Mouse (Mus musculus) gastrocnemius, adult 2 months (tissue): ENCODE results near the gene Gng7. TPM values are rescaled to one million over a fixed set of nuclear protein-coding genes. Genes with fewer than 3 reads are reported as not detected.
A peak's percentile ranks its signal among the peaks of the same experiment; 100 is the strongest.

Source experiments
- DNase-seq: peaks from one replicate; pipeline ENCODE4 v3.0.0; 2022
- H3K27ac ChIP-seq: fragments of 200-600 bp; 2 replicates; pipeline ENCODE4 v1.8.1; 2022; ENCODE audit warnings: mild to moderate bottlenecking
- H3K4me3 ChIP-seq: fragments of 200-600 bp; 2 replicates; pipeline ENCODE4 v1.8.1; 2022; ENCODE audit warnings: mild to moderate bottlenecking, moderate library complexity
- CTCF ChIP-seq: fragments of 200-600 bp; IDR thresholded peaks from 2 replicates; pipeline ENCODE4 v1.8.1; 2022; ENCODE audit warnings: antibody characterized with exemption, mild to moderate bottlenecking, moderate library complexity
- intact Hi-C: fragments of 180-260 bp; cut with DNase I; formaldehyde crosslinking; loops from one replicate; pipeline ENCODE4 v1.15.1; 2025
- total RNA-seq, 2 experiments: library from RNA; stranded (reverse); gene quantifications; 2 replicates each; pipeline ENCODE4 v1.2.3; 2021

Gng7 gene
- total RNA-seq, 2 experiments from 2014 or later = 0.66 to 1.0 TPM

- no peak for TF ChIP-seq CTCF
- H3K4me3 ChIP-seq = peak overlapping the region; percentile 95
- peak overlapping the region; percentile 84 for H3K27ac ChIP-seq
- intact Hi-C loops = no loop called here
- no peak for DNase-seq
Measured at GRCm38 (mm10) chr10:80917336-80917778, 97.4 kb downstream of the Gng7 start.

DNA sequence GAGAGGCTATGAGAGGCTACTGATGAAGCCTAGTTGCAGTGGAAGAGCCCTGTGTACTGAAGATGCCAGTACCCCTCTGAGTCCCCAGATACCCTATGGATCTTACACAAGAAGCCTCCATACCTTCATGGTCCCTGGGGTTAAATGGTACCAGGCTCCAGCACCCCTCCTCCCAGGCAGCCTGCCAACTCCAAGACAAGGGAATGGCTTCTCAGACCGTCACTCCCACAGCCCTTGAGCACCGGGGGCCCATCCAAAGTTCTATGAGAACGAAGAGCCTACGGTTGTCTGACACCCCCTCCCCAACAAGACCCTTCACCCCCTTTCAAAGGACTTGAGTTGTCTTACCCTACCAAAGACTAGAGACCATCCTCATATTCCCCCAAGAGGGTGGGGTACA, 99.0 kb downstream of the Gng7 start:
- intact Hi-C loops = no loop called here
- DNase-seq = no peak
- TF ChIP-seq CTCF = no peak
- Histone ChIP-seq H3K27ac (no peak overlapping the region), H3K4me3 (no peak overlapping the region)

DNA sequence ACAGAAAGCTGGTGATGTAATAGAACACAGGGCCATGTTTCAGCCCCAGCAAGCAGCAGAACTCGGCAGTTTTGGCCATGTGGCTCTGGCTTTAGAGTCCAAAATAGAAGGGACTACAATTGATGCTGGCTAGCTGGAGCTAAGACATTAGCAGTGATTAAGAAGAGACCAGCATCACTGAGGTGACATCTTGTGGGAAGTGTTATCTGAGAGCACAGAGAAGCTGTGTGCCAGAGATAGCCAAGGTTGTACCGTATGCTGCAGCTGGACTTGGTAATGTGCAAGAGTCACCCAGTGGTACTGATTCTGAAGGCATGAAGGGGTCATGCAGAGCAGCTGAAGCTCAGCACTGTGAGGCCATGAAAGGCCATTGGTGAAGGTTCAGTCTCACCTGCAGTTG, 99.5 kb downstream of the Gng7 start:
- TF ChIP-seq CTCF = no peak
- H3K4me3 ChIP-seq = no peak overlapping the region
- H3K27ac ChIP-seq = no peak overlapping the region
- no peak for DNase-seq
- intact Hi-C loops = no loop called here

DNA sequence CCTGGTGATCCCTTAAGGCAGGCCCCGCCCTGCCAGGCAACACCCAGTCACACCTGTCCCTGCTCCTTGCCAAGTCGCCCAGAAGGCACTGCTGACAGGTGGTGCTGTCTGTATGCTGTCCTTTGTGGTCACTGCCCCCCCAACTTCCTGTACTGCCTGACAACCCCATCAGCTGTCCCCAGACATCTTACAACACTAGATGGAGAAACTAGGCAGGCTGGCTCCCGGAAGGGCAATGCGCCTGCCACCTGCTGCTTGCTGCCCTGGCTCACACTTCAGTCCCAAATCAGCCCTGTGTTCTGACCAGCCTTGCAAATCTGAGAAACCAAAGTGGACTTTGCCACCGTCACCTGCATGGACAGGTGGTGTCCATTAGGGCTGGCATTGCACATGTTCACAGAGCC, 100.5 kb downstream of the Gng7 start:
- peak overlapping the region; percentile 89 for H3K27ac ChIP-seq
- peak; percentile 83 for DNase-seq
- peak; percentile 13; the same call in 1 of the 2 replicates for TF ChIP-seq CTCF
- intact Hi-C loops = no loop called here
- no peak overlapping the region for H3K4me3 ChIP-seq

DNA sequence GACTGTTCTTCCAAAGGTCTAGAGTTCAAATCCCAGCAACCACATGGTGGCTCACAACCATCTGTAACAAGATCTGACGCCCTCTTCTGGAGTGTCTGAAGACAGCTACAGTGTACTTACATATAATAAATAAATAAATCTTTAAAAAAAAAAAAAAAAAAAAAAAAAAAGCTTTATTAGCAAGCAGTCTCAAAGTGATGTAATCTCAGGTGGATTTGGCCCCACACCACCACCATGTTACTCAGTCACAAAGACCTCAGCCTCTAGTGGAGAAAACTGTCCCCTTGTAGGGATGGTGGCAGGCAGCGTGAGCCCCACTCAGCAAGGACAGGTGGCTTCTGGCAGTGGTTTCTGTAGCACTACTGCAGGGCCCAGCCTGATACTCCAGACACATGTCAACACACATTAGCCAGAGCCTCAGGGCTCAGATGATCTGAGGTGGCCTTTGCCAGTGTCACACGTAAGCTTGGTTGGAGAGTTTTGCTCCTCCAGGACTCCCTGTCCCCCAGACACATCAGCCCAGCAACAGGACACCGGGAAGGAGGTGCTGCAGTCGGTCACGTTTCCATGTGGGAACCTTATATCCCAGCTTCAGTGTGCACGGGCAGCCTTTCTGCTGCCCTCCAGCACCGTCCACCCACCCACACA, 101.3 kb downstream of the Gng7 start:
- H3K27ac ChIP-seq = peak overlapping the region; percentile 89
- intact Hi-C loops = no loop called here
- DNase-seq = peak; percentile 70
- TF ChIP-seq CTCF = no peak
- H3K4me3 ChIP-seq = no peak overlapping the region

- no peak for DNase-seq
- intact Hi-C loops = no loop called here
- Histone ChIP-seq H3K27ac (peak overlapping the region; percentile 43; the same call in 1 of the 2 replicates), H3K4me3 (no peak overlapping the region)
- no peak for TF ChIP-seq CTCF
Measured at GRCm38 (mm10) chr10:80911891-80912290, 102.9 kb downstream of the Gng7 start.

DNA sequence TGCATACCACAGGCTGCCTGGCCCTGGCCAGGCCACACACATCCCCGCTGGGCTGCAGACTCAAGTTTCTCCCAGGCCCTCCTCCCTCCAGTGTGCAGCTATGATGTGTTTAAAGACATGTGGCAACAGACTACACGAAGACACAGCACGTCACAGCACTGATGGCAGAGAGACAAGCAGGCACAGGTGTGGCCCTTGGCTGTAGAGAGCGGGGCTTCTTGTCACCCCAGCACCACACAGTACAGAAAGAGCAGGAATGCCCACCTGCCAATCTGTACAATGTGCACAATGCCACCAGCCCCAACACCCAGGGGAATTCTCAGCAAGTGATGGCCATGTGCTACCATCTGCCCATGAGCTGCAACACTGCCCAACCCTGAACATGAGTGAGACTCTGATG, 103.4 kb downstream of the Gng7 start:
- intact Hi-C loops = no loop called here
- TF ChIP-seq CTCF = no peak
- peak overlapping the region; percentile 43 for H3K27ac ChIP-seq
- DNase-seq = no peak
- H3K4me3 ChIP-seq = no peak overlapping the region

DNA sequence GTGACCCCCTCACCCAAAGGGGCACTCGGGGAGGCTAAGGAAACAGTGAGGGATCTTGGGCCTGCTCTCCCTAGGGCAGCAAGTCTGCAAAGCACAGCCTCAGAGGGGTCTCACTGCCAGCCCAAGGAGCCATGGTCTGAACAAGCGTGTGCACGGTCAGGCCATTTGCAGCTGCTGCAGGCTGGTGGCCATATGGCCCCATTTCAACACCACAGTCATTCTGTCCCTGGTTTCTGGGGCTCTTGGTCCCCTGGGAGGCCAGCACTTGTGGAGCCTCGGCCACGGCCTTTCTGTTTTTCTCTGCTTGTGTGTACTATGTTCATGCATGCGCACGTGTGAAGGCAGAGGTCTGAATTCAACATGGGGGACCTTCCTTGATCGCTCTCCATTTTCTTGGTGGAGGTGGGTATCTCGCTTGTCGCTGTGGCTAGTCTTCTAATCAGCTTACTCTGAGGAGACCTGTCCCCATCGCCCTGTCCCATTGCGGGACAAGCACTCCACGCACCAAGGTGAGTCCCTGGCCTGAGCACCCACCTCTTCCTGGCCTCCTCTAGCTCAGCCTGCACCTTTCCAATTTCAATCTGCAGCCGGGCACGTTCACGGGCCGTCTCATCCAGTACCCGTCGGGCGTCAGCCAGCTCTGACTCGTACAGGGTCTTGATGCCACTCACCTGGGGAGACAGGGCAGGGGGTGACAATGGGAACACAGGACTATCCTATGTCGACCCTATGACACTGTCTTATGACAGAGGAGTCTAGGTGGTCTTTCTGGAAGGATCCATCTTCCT, 105.2 kb downstream of the Gng7 start:
- intact Hi-C loops = no loop called here
- no peak overlapping the region for H3K4me3 ChIP-seq
- TF ChIP-seq CTCF = no peak
- no peak overlapping the region; the same call in 1 of the 2 replicates for H3K27ac ChIP-seq
- peak; percentile 64 for DNase-seq

- Histone ChIP-seq H3K4me3 (no peak overlapping the region), H3K27ac (no peak overlapping the region)
- no peak for TF ChIP-seq CTCF
- no peak for DNase-seq
- intact Hi-C loops = loop anchor here (5.0 kb wide), 1 partner anchor 273 kb away; the partner anchor contains the start of gene Eef2
Measured at GRCm38 (mm10) chr10:80904709-80905108, 110.0 kb downstream of the Gng7 start.

GRCm38 (mm10) chr10:80904004-80904693, 110.6 kb downstream of the Gng7 start:
- no peak for DNase-seq
- intact Hi-C loops = loop anchor here (5.0 kb wide), 1 partner anchor 273 kb away; the partner anchor contains the start of gene Eef2
- no peak for TF ChIP-seq CTCF
- no peak overlapping the region for H3K4me3 ChIP-seq
- no peak overlapping the region for H3K27ac ChIP-seq

- no peak for DNase-seq
- TF ChIP-seq CTCF = no peak
- intact Hi-C loops = loop anchor here (5.0 kb wide), 1 partner anchor 274 kb away; the partner anchor contains the start of gene Eef2
- Histone ChIP-seq H3K4me3 (no peak overlapping the region), H3K27ac (no peak overlapping the region)
Measured at GRCm38 (mm10) chr10:80903282-80903681, 111.5 kb downstream of the Gng7 start.

DNA sequence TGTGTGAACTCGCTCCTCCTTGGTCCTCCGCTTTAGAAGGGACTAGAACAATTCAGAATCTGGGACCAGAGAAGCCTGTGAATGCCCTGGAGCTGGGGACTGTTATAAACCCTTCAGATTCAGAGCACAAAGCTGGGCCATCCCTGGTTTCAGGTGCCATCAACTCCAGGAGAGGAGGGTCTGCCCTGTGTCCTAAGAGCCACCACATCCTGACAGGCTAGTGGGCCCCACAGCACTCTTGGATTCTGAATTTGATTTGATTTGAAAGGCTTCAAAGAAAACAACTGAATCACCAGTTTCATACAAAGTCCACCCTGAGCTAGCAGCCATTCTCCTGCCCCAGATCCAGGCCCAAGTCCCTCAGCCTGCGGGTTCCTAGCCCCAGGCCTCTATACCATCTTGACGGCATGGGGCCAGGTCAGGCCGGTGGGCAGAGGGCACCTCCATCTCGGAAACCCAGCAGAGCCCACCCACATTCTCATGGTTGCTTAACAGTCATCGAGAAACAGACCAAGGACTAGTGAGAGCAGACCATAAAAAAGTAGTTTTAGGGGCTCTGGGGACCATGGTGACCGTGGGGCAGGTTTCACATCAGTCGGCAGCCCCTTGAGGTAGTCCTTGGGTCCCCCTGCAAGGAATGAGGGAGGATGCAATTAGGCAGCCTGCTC, 112.3 kb downstream of the Gng7 start:
- TF ChIP-seq CTCF = no peak
- no peak for DNase-seq
- intact Hi-C loops = loop anchor here (5.0 kb wide), 1 partner anchor 275 kb away; the partner anchor contains the start of gene Eef2
- no peak overlapping the region for H3K4me3 ChIP-seq
- peak overlapping the region; percentile 85; the same call in 1 of the 2 replicates for H3K27ac ChIP-seq
